Mouse (Mus musculus): ENCODE results near the gene Castor1. TPM values are rescaled to one million over a fixed set of nuclear protein-coding genes. Genes with fewer than 3 reads are reported as not detected.
A peak's percentile ranks its signal among the peaks of the same experiment; 100 is the strongest.

Gene Castor1
- polyA plus RNA-seq, 2 experiments from 2014 or later: 37.5 to 42.0 TPM

- ATAC-seq: peak; percentile 51
These were observed 17.9 kb downstream of the Castor1 start, which contains the start of gene Osm for GRCm38 (mm10) chr11:4235665-4236545. Gene Osm (plus strand): TSS chr11:4236420.

- ATAC-seq: no peak
These were observed 18.6 kb downstream of the Castor1 start for GRCm38 (mm10) chr11:4236546-4237067.

- ATAC-seq: peak; percentile 75
These were observed 19.4 kb downstream of the Castor1 start for GRCm38 (mm10) chr11:4237389-4237912.

GRCm38 (mm10) chr11:4238167-4238566 is 20.1 kb downstream of the Castor1 start:
- ATAC-seq: no peak

- ATAC-seq: no peak
These were observed 21.7 kb downstream of the Castor1 start for GRCm38 (mm10) chr11:4239691-4240090.

- no peak for ATAC-seq
These were observed 22.1 kb downstream of the Castor1 start for GRCm38 (mm10) chr11:4240151-4240550.

- no peak for ATAC-seq
These were observed 23.2 kb downstream of the Castor1 start for GRCm38 (mm10) chr11:4241180-4241579.

- no peak for ATAC-seq
These were observed 28.1 kb downstream of the Castor1 start for GRCm38 (mm10) chr11:4246126-4246525.

- peak; percentile 78 for ATAC-seq
These were observed 28.6 kb downstream of the Castor1 start for GRCm38 (mm10) chr11:4246623-4247022.

- ATAC-seq: peak; percentile 59
These were observed 29.4 kb downstream of the Castor1 start for GRCm38 (mm10) chr11:4247201-4247959.

GRCm38 (mm10) chr11:4249151-4249550 is 31.1 kb downstream of the Castor1 start:
- ATAC-seq: no peak

- no peak for ATAC-seq
These were observed 32.3 kb downstream of the Castor1 start for GRCm38 (mm10) chr11:4250290-4250689.

- no peak for ATAC-seq
These were observed 33.4 kb downstream of the Castor1 start for GRCm38 (mm10) chr11:4251376-4251775.

- no peak for ATAC-seq
These were observed 34.9 kb downstream of the Castor1 start for GRCm38 (mm10) chr11:4252886-4253285.

- ATAC-seq: no peak
These were observed 39.0 kb downstream of the Castor1 start, which contains the start of gene Lif for GRCm38 (mm10) chr11:4256846-4257607. Gene Lif (plus strand): TSS chr11:4257557.

- no peak for ATAC-seq
These were observed 39.7 kb downstream of the Castor1 start for GRCm38 (mm10) chr11:4257756-4258155.

- peak; percentile 51 for ATAC-seq
These were observed 40.6 kb downstream of the Castor1 start for GRCm38 (mm10) chr11:4258657-4259082.

- ATAC-seq: peak; percentile 7
These were observed 42.6 kb downstream of the Castor1 start for GRCm38 (mm10) chr11:4260463-4261187.

GRCm38 (mm10) chr11:4261188-4261494 is 43.1 kb downstream of the Castor1 start:
- ATAC-seq: peak; percentile 59

- ATAC-seq: peak; percentile 23
These were observed 43.9 kb downstream of the Castor1 start for GRCm38 (mm10) chr11:4261969-4262368.

GRCm38 (mm10) chr11:4262847-4263246 is 44.8 kb downstream of the Castor1 start:
- no peak for ATAC-seq

- ATAC-seq: no peak
These were observed 45.3 kb downstream of the Castor1 start for GRCm38 (mm10) chr11:4263296-4263695.
